Mouse (Mus musculus): Measurements from ENCODE around the gene Hrc.

DNA sequence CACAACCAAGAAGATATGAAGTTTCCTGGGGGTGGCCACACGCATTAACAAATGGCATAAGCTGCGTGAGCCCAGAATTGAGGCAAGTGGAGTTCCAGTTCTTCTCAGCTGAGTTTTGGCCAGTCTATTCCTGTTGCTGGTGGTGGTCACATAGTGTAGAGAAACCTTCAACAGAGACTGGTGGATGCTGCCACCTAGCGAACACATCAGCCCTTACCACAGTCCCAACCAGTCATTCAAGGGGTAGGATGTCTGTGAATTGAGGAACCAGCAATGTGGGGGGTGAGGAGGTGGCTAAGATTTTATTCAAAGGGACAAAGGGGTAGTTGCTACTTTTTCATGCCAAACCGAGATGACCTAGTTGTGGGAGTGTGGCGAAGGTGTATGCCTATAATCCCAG lies 35.3 kb upstream of the Hrc start:
- TF ChIP-seq CTCF (IDR thresholded peaks at IDR 0.05; ENCODE audit: low read depth, low read length): peak; percentile 76
- no peak for TF ChIP-seq POLR2A (IDR thresholded peaks at IDR 0.05; ENCODE audit: extremely low read depth, insufficient read depth, low read length)

Measured in liver, adult 2 months (tissue).